Mouse (Mus musculus) testis, postnatal 10 days (tissue): ENCODE results near the gene Rps7.

Experiments used
- DNase-seq: peaks from one replicate; pipeline ENCODE4 v3.0.0; 2021; ENCODE audit warnings: low spot score

Gene Rps7

DNA sequence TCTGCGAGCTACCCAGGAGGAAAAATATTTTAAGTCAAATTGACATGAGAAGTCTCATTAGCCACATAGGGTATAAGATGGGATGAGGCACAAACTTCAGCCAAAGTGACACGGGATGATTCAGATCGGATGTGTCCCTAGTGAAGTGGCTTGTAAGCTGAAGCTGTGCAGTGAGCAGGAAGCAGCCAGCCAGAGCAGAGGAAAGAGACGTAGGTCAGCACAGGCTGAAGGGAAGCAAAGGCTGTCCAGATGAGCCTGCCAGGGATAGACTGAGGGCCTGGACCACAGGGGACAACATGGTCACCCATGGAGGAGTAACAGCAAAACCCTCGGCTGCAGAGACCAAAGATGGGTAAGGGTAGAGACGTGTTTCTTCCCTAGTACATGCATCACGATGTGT, 21.4 kb downstream of the Rps7 start:
- no peak for DNase-seq

DNA sequence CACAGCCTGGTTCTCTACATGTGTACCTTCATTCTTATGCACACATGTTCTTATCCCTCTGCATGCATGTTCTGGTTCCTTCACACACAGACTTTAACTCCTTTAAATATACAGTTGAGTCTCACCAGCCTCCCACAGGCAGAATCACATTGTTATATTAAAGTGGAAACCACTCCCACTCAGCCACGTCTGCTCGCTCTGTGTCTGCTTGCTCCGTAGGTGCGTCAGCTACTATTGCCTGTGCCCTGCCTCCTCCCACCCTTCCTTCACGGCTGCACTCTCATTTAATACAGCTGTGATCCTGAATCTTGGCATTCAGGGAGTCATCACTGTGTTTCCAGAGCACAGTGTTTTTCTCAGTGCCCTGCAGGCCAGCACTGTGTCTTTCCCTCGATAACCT, 23.4 kb downstream of the Rps7 start:
- DNase-seq: no peak

DNA sequence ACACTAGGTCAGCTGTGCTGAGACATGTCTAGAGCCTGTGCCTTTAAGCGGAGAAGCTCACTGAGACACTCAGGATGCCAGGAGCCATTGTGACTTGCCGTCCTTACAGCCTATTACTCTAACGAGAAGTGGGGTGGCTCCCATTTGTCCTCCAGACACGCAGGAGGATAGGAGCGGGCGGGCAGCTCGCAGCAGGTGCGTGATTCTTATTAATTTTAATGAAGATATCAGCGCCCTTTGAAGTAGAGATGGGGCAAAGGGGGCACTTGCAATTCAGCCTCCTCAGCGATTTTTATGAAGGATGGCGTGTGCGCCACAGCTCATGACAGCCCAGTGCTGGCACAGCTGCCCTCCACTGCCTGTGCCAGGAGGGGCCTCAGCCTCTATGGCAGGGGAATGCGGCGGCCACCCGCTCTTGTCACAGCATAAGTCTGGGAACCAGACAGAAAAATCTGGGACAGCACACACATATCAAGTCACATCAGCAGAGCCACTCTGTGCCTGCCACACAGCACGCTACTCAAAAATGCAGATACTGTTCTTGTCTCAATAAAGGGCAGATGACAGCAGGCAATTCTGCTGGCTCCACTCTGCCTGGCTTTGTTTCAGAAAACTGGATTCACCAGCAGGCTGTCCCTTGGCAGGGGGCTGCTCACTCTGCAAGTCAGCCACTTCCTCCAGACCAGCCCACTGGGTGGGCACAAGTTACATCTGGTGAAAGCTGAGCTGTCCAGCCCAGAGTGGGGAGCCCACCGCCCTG, 28.0 kb downstream of the Rps7 start:
- no peak for DNase-seq

DNA sequence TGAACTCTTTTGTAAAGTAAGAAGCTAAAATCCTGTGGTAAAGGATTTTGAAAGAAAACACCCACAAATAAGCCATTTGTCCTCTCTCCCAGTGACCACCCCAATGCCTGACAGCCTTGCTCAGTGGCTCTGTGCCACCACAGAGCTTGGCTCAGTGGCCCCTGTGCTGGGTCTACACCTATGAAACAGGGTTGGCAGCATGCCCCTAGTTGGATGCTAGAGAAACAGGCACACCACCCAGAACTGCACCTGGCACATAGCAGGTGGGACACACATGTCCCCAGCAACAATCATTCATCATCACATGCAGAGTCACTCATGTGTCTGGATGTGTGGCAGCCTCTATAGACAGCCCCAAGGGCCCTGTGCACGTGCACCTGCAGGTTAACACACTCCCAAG, 32.3 kb downstream of the Rps7 start:
- no peak for DNase-seq

DNA sequence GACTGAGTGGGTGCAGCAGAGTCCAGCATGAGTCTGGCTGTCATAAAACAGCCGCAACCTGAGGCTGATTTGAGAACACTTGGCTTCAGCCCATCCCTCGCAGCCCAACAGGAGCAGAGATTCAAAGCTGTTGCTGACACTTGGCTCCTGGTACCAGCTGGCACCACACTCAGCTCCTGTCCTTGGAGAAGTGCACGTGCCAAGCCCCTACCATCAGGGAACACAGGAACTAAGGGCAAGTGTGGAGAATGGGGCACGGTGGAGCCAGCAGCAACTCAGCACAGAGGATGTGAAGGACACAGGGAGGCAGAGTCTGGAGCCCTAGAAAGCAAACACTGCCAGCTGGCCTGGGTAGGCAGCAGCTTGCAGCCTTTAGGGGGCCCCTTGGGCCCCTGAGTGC, 33.5 kb downstream of the Rps7 start:
- DNase-seq: no peak

DNA sequence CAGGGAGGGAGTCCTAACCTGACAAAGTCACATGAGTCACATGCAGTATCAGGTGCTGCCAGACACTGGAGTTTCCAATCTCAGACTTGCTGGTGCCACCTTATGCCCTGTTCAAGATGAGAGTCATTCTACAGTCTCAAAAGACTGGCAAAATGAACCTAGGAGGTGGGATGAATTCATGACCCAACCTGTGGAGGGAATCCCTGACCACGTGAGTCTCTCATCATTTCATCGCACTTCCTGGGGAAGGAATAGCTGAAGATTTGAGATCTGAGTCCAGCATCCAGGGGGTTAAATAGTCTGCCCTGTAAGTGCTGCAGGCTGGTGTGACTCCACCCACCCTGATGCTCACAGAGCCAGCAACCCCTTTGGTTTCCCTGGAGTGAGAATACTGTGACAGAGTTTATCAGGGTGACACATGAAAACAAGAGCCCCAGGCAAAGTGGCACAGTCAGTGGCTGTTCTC, 37.2 kb downstream of the Rps7 start:
- DNase-seq: no peak

DNA sequence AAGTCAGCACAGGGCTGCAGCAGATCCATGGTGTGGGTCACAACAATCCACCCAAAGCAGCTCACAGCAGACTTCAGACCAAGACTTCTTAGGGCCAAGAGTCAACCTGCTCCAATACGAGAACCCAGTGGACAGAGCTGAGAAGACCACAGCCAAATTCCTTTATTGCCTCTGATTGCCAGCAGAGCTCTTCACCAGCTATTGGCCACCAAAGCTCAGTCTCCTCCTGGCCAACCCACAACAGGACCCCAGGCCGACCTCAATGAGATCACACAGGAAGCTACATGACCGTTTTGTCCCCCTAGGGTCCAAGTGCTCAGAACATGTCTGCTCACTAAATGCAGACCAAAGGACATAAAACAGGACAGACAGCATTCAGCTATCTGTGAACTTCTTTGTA, 37.6 kb downstream of the Rps7 start:
- no peak for DNase-seq

DNA sequence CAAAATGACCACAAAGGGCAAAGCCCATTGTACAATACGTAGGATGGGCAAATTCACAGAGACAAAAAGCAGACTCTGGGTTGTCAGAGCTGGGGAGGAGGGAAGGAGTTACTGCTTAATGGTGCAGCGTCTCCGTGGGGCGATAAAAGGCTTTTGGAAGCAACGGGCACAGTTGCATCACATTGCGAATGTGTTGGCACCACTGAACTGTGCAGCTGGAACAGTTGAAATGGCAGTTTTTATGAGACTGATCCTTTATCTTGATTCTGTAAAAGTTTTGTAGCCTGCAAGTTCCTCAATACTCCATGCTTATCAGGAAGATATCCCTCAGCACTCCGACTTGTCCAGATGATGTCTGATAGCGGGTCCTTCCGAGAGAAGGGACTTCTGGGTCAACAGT, 38.1 kb downstream of the Rps7 start:
- DNase-seq: no peak

DNA sequence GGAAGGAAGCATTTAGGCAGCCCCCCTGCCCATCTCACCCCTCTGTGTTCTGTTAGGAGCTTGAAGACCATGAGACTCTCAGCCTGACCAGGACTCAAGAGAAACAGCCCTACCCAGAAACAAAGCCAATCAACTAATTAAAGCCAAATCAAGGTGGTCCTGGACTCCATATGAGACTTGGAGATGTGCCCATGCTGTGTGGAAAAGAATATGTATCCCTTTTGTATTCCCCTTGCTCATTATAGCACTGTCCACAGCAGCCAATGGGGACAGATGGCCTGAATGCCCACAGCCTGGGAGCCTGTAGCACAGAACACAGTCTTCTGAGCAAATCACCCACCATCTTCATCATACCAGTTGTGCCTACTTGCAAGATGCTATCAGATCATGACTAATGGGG, 38.9 kb downstream of the Rps7 start:
- no peak for DNase-seq

DNA sequence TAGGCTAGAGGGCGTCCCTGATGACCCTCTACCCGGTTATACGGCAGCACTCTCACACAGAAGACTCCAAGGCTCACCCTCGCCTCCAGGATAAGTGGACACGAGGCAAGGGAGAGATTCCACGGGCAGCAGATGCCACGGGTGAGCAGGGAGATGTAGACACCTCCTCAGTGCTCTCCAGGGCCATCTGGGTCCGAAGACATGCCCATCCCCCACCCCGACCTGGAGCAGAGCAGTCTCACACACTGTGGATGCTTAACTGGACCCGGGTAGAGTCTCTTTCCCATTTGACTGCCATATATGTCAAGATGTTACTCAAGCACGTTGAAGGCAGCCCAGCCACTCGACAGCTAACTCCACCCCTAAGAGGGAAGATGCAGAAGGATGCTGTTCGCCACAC, 45.3 kb downstream of the Rps7 start:
- peak; percentile 53 for DNase-seq

DNA sequence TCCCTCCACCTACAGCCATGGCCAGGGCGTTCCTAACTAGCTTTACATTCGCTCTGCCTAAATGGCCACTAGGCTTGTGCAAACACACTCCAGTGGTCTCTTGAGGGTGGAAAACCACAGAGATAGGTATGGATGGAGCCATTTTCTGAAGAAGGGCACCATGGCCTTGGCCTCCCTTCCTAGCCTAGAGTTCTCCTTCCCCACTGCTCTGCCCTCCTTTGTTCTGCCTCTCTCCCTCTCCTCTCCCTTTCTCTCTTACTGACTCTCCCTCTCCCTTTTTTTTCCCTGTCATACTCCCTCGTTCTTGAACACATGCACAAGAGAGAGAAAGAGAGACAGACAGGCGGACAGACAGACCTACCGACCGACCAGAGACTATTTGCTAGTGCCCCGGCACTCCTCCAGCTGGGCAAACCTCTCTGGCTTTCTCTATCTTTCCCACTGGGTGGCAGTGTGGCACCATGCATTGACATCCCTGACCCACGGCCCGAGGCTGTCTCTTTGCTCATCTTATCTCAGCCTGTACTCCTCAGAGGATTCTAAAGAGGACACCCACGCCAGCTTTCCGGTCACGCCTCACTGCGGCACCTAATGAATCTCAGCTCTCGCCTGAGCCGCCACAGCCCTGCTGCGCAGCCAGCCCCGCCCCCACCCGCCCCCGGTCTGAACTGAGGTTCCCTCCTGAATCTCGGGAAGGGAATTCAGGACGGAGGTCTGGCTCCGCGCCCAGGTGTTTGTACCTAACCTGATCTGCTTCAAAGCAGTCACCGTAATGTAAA, 46.5 kb downstream of the Rps7 start:
- DNase-seq: peak; percentile 87

DNA sequence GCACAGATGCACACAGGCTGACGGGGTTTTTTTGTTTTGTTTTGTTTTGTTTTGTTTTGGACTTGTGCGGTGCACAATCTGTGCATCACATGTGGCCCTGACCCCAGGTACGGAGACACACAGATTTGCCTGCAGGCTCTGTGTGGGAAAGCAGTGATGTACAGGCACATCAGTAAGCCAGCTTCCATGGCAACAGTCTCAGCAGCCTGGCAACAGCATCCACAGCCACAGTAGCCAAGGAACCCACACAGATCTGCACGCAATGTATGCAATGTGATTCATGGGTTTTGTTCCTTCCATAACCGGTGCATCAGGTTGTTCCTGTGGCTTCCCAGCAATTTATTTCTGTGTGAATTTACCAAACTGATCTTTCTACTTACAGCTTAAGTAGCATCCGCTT, 47.8 kb downstream of the Rps7 start:
- no peak for DNase-seq

DNA sequence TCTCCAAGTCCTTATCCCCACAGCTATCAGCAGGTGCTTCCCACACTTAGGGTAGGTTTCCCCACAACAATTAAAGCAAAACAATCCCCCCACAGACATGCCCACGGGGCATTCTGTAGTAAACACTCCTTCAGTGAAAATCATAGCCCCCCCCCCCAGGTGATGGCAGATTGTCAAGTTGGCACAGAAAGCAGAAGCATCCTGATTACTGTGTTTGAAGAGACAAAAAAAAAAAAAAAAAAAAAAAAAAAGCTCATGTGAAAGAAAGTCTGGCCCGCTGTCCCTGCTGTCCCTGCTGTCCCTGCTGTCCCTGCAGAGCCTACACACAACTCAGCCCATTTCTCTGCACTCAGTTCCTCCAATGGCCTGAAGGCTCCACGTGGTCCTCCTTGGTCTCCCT, 51.7 kb downstream of the Rps7 start:
- DNase-seq: no peak

DNA sequence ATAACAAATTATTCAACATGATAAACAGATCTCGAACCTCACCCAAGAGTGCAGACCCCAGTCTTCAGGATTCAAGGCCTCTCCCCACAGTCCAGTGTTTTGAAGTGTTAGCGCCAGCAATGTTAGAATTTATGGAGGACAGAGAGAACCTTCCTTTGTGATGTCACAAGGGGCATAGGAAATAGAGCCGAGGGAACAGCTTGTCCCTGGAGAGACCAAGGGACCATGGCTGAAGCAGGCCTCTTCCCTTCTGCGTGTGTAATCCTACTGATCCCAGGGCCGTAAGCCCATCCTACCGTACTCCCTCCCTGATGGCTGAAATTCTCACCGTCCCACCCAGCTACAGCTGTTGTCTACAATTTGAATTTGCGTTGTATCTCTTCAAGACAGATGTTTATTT, 53.3 kb downstream of the Rps7 start, which contains the start of gene Allc:
Allc (minus strand) TSS at position 101 of the 400 bp plus-strand sequence.
- DNase-seq: no peak
